Mouse (Mus musculus) cerebellum, adult (tissue): ENCODE results near the gene Hivep3.

Experiments
- ATAC-seq: cut with Nextera tagmentation; 2 replicates; pipeline ENCODE4 v1.9.2; 2017; ENCODE audit warnings: mild to moderate bottlenecking, moderate library complexity, mixed read lengths; ENCODE audit not compliant: insufficient number of reproducible peaks, low FRiP score, low TSS enrichment

The Hivep3 gene

GRCm38 (mm10) chr4:119759574-119760233 is 26.1 kb downstream of the Hivep3 start:
- no peak for ATAC-seq

GRCm38 (mm10) chr4:119760820-119761219 is 27.2 kb downstream of the Hivep3 start:
- ATAC-seq: peak; percentile 49; the same call in 1 of the 2 replicates

- ATAC-seq: peak; percentile 77
Measured at GRCm38 (mm10) chr4:119761459-119762121, 28.0 kb downstream of the Hivep3 start.

GRCm38 (mm10) chr4:119762171-119762570 is 28.6 kb downstream of the Hivep3 start:
- peak; percentile 54; the same call in 1 of the 2 replicates for ATAC-seq

GRCm38 (mm10) chr4:119768046-119768445 is 34.5 kb downstream of the Hivep3 start:
- ATAC-seq: no peak

- ATAC-seq: no peak
Measured at GRCm38 (mm10) chr4:119775913-119776312, 42.3 kb downstream of the Hivep3 start.

GRCm38 (mm10) chr4:119777146-119777545 is 43.6 kb downstream of the Hivep3 start:
- ATAC-seq: no peak

GRCm38 (mm10) chr4:119779561-119780400 is 46.2 kb downstream of the Hivep3 start:
- ATAC-seq: no peak

- no peak for ATAC-seq
Measured at GRCm38 (mm10) chr4:119780881-119781280, 47.3 kb downstream of the Hivep3 start.

- ATAC-seq: no peak
Measured at GRCm38 (mm10) chr4:119784959-119785358, 51.4 kb downstream of the Hivep3 start.

- ATAC-seq: no peak
Measured at GRCm38 (mm10) chr4:119786307-119786706, 52.7 kb downstream of the Hivep3 start.

- ATAC-seq: no peak
Measured at GRCm38 (mm10) chr4:119786721-119787120, 53.1 kb downstream of the Hivep3 start.

- ATAC-seq: no peak
Measured at GRCm38 (mm10) chr4:119788746-119789145, 55.2 kb downstream of the Hivep3 start.

GRCm38 (mm10) chr4:119789495-119790148 is 56.0 kb downstream of the Hivep3 start:
- no peak for ATAC-seq

GRCm38 (mm10) chr4:119798891-119799290 is 65.3 kb downstream of the Hivep3 start:
- peak; percentile 88 for ATAC-seq

- ATAC-seq: no peak
Measured at GRCm38 (mm10) chr4:119806556-119806955, 73.0 kb downstream of the Hivep3 start.

GRCm38 (mm10) chr4:119807359-119807758 is 73.8 kb downstream of the Hivep3 start:
- no peak for ATAC-seq

- ATAC-seq: peak; percentile 33; the same call in 1 of the 2 replicates
Measured at GRCm38 (mm10) chr4:119809245-119809644, 75.7 kb downstream of the Hivep3 start.

GRCm38 (mm10) chr4:119812775-119813174 is 79.2 kb downstream of the Hivep3 start:
- ATAC-seq: peak; percentile 70

- ATAC-seq: 0 out of 2 replicates have a peak, but pooled peaks have one; percentile 28
Measured at GRCm38 (mm10) chr4:119813500-119814184, 80.1 kb downstream of the Hivep3 start.
